Mouse (Mus musculus): Measurements from ENCODE around the gene Gstm4. TPM values are rescaled to one million over a fixed set of nuclear protein-coding genes. Genes with fewer than 3 reads are reported as not detected.

Gstm4 gene
- polyA plus RNA-seq, 1 experiment from 2014 or later, result 47.9 TPM

- H3K4me3 ChIP-seq (ENCODE audit: low read length), result no peak overlapping the region
- no peaks in the 10 kb centered on the region for H3K27me3 ChIP-seq (replicated peaks; ENCODE audit: control insufficient read depth, insufficient read depth, low read length)
- ATAC-seq, result peak; percentile 37
- no peak overlapping the region; the same call in 1 of the 2 replicates for H3K9ac ChIP-seq (ENCODE audit: low read depth, low read length)
- peak overlapping the region; percentile 38 for H3K4me2 ChIP-seq (ENCODE audit: low read depth, low read length)
- no peaks in the 10 kb centered on the region for H3K9me3 ChIP-seq (ENCODE audit: control insufficient read depth, low read length)
- no peaks in the 10 kb centered on the region for H3K36me3 ChIP-seq (ENCODE audit: control insufficient read depth, insufficient read depth, low read length)
- no peak overlapping the region for H3K27ac ChIP-seq (ENCODE audit: low read length)
- WGBS, result 12% methylated on average over 7 of the region's 7 CpGs
- H3K4me1 ChIP-seq (ENCODE audit: control insufficient read depth, insufficient read depth, low read length), result no peaks in the 10 kb centered on the region
These were observed 16.7 kb upstream of the Gstm4 start for GRCm38 (mm10) chr3:108061420-108061819.

- Histone ChIP-seq H3K4me2 (ENCODE audit: low read depth, low read length) (no peak overlapping the region), H3K36me3 (ENCODE audit: control insufficient read depth, insufficient read depth, low read length) (no peaks in the 10 kb centered on the region), H3K9ac (ENCODE audit: low read depth, low read length) (no peak overlapping the region), H3K4me1 (ENCODE audit: control insufficient read depth, insufficient read depth, low read length) (no peaks in the 10 kb centered on the region), H3K9me3 (ENCODE audit: control insufficient read depth, low read length) (no peaks in the 10 kb centered on the region), H3K27me3 (replicated peaks; ENCODE audit: control insufficient read depth, insufficient read depth, low read length) (no peaks in the 10 kb centered on the region), H3K27ac (ENCODE audit: low read length) (no peak overlapping the region), H3K4me3 (ENCODE audit: low read length) (no peak overlapping the region)
- 87% methylated on average over 5 of the region's 5 CpGs for WGBS
- ATAC-seq, result no peak
These were observed 5.8 kb upstream of the Gstm4 start for GRCm38 (mm10) chr3:108050493-108050892.

- no peak overlapping the region for H3K27ac ChIP-seq (ENCODE audit: low read length)
- no peaks in the 10 kb centered on the region for H3K36me3 ChIP-seq (ENCODE audit: control insufficient read depth, insufficient read depth, low read length)
- WGBS, result 50% methylated on average over 3 of the region's 3 CpGs
- no peaks in the 10 kb centered on the region for H3K27me3 ChIP-seq (replicated peaks; ENCODE audit: control insufficient read depth, insufficient read depth, low read length)
- H3K9me3 ChIP-seq (ENCODE audit: control insufficient read depth, low read length), result no peaks in the 10 kb centered on the region
- H3K4me3 ChIP-seq (ENCODE audit: low read length), result no peak overlapping the region
- no peak overlapping the region for H3K4me2 ChIP-seq (ENCODE audit: low read depth, low read length)
- ATAC-seq, result no peak
- H3K4me1 ChIP-seq (ENCODE audit: control insufficient read depth, insufficient read depth, low read length), result peaks cover 7% of the 10 kb centered on the region; the same call in 1 of the 2 replicates
- H3K9ac ChIP-seq (ENCODE audit: low read depth, low read length), result no peak overlapping the region
These were observed 3.6 kb upstream of the Gstm4 start for GRCm38 (mm10) chr3:108048306-108048705.

- WGBS, result 70% methylated on average over 2 of the region's 2 CpGs
- no peak for ATAC-seq
These were observed 2.4 kb upstream of the Gstm4 start for GRCm38 (mm10) chr3:108046944-108047655.

GRCm38 (mm10) chr3:108033156-108033555 is 11.5 kb downstream of the Gstm4 start:
- Histone ChIP-seq H3K4me3 (ENCODE audit: low read length) (no peak overlapping the region), H3K9me3 (ENCODE audit: control insufficient read depth, low read length) (0 out of 2 replicates have a peak, but pooled peaks cover 3% of the 10 kb centered on the region), H3K4me2 (ENCODE audit: low read depth, low read length) (no peak overlapping the region), H3K27ac (ENCODE audit: low read length) (no peak overlapping the region), H3K27me3 (replicated peaks; ENCODE audit: control insufficient read depth, insufficient read depth, low read length) (no peaks in the 10 kb centered on the region), H3K36me3 (ENCODE audit: control insufficient read depth, insufficient read depth, low read length) (no peaks in the 10 kb centered on the region), H3K9ac (ENCODE audit: low read depth, low read length) (no peak overlapping the region), H3K4me1 (ENCODE audit: control insufficient read depth, insufficient read depth, low read length) (peaks cover 4% of the 10 kb centered on the region; the same call in 1 of the 2 replicates)
- ATAC-seq, result no peak
- 54% methylated on average over 5 of the region's 5 CpGs for WGBS

More at GRCm38 (mm10) chr3:108046944-108047655, 2.4 kb upstream of the Gstm4 start:
- Histone ChIP-seq H3K4me2 (ENCODE audit: low read depth, low read length) (no peak overlapping the region), H3K36me3 (ENCODE audit: control insufficient read depth, insufficient read depth, low read length) (no peaks in the 10 kb centered on the region), H3K9me3 (ENCODE audit: control insufficient read depth, low read length) (no peaks in the 10 kb centered on the region), H3K27ac (ENCODE audit: low read length) (peak overlapping the region; percentile 45; the same call in 1 of the 2 replicates), H3K9ac (ENCODE audit: low read depth, low read length) (no peak overlapping the region), H3K4me1 (ENCODE audit: control insufficient read depth, insufficient read depth, low read length) (peaks cover 7% of the 10 kb centered on the region; the same call in 1 of the 2 replicates), H3K4me3 (ENCODE audit: low read length) (no peak overlapping the region), H3K27me3 (replicated peaks; ENCODE audit: control insufficient read depth, insufficient read depth, low read length) (no peaks in the 10 kb centered on the region)

GRCm38 (mm10) chr3:108032113-108032512 is 12.6 kb downstream of the Gstm4 start:
- Histone ChIP-seq H3K36me3 (ENCODE audit: control insufficient read depth, insufficient read depth, low read length) (no peaks in the 10 kb centered on the region), H3K9me3 (ENCODE audit: control insufficient read depth, low read length) (0 out of 2 replicates have a peak, but pooled peaks cover 3% of the 10 kb centered on the region), H3K27ac (ENCODE audit: low read length) (no peak overlapping the region), H3K27me3 (replicated peaks; ENCODE audit: control insufficient read depth, insufficient read depth, low read length) (no peaks in the 10 kb centered on the region), H3K4me3 (ENCODE audit: low read length) (no peak overlapping the region), H3K4me2 (ENCODE audit: low read depth, low read length) (no peak overlapping the region), H3K9ac (ENCODE audit: low read depth, low read length) (no peak overlapping the region), H3K4me1 (ENCODE audit: control insufficient read depth, insufficient read depth, low read length) (peaks cover 8% of the 10 kb centered on the region; the same call in 1 of the 2 replicates)
- ATAC-seq, result no peak

GRCm38 (mm10) chr3:108028641-108029365 is 15.9 kb downstream of the Gstm4 start:
- ATAC-seq, result peak; percentile 4; the same call in 1 of the 2 replicates
- H3K36me3 ChIP-seq (ENCODE audit: control insufficient read depth, insufficient read depth, low read length), result no peaks in the 10 kb centered on the region
- H3K9ac ChIP-seq (ENCODE audit: low read depth, low read length), result no peak overlapping the region
- H3K27me3 ChIP-seq (replicated peaks; ENCODE audit: control insufficient read depth, insufficient read depth, low read length), result no peaks in the 10 kb centered on the region
- no peak overlapping the region for H3K27ac ChIP-seq (ENCODE audit: low read length)
- H3K4me2 ChIP-seq (ENCODE audit: low read depth, low read length), result no peak overlapping the region
- H3K4me3 ChIP-seq (ENCODE audit: low read length), result no peak overlapping the region
- peaks cover 8% of the 10 kb centered on the region; the same call in 1 of the 2 replicates for H3K4me1 ChIP-seq (ENCODE audit: control insufficient read depth, insufficient read depth, low read length)
- 81% methylated on average over 4 of the region's 4 CpGs for WGBS
- no peaks in the 10 kb centered on the region for H3K9me3 ChIP-seq (ENCODE audit: control insufficient read depth, low read length)

GRCm38 (mm10) chr3:108026597-108026996 is 18.1 kb downstream of the Gstm4 start:
- Histone ChIP-seq H3K4me3 (ENCODE audit: low read length) (no peak overlapping the region), H3K9me3 (ENCODE audit: control insufficient read depth, low read length) (no peaks in the 10 kb centered on the region), H3K4me1 (ENCODE audit: control insufficient read depth, insufficient read depth, low read length) (peaks cover 20% of the 10 kb centered on the region; the same call in 1 of the 2 replicates), H3K36me3 (ENCODE audit: control insufficient read depth, insufficient read depth, low read length) (no peaks in the 10 kb centered on the region), H3K4me2 (ENCODE audit: low read depth, low read length) (no peak overlapping the region), H3K27ac (ENCODE audit: low read length) (peak overlapping the region; percentile 75), H3K9ac (ENCODE audit: low read depth, low read length) (no peak overlapping the region), H3K27me3 (replicated peaks; ENCODE audit: control insufficient read depth, insufficient read depth, low read length) (no peaks in the 10 kb centered on the region)
- WGBS, result 74% methylated on average over 1 of the region's 1 CpGs
- ATAC-seq, result peak; percentile 50

- H3K27ac ChIP-seq (ENCODE audit: low read length), result peak overlapping the region; percentile 81
- H3K4me1 ChIP-seq (ENCODE audit: control insufficient read depth, insufficient read depth, low read length), result peaks cover 20% of the 10 kb centered on the region; the same call in 1 of the 2 replicates
- WGBS, result 44% methylated on average over 5 of the region's 5 CpGs
- H3K27me3 ChIP-seq (replicated peaks; ENCODE audit: control insufficient read depth, insufficient read depth, low read length), result no peaks in the 10 kb centered on the region
- no peaks in the 10 kb centered on the region for H3K36me3 ChIP-seq (ENCODE audit: control insufficient read depth, insufficient read depth, low read length)
- no peak overlapping the region for H3K9ac ChIP-seq (ENCODE audit: low read depth, low read length)
- peak; percentile 77 for ATAC-seq
- no peak overlapping the region for H3K4me2 ChIP-seq (ENCODE audit: low read depth, low read length)
- H3K9me3 ChIP-seq (ENCODE audit: control insufficient read depth, low read length), result no peaks in the 10 kb centered on the region
- H3K4me3 ChIP-seq (ENCODE audit: low read length), result no peak overlapping the region
These were observed 18.6 kb downstream of the Gstm4 start for GRCm38 (mm10) chr3:108026049-108026448.
